Mouse (Mus musculus) left cerebral cortex, postnatal 25 days (tissue): ENCODE data around the gene Gm4070. TPM values are rescaled to one million over a fixed set of nuclear protein-coding genes. Genes with fewer than 3 reads are reported as not detected.
"Not testable (repeated sequence)": the region's sequence is repeated elsewhere in the genome, so short reads cannot be mapped to it uniquely, and the experiment has no call there.

Experiments used
- DNase-seq, 2 experiments: peaks; one replicate each; pipeline ENCODE4 v3.0.0; 2022; ENCODE audit warnings: low spot score in 2 of 2, mixed read lengths in 1 of 2
- intact Hi-C: fragments of 180-260 bp; cut with DNase I; formaldehyde crosslinking; loops from one replicate; pipeline ENCODE4 v1.15.1; 2025
- total RNA-seq, 2 experiments: library from RNA; stranded (reverse); gene quantifications; 2 replicates each; pipeline ENCODE4 v1.2.3; 2021

Gene Gm4070
- 1 to 10 TPM in 1 of 2 experiments, under 1 TPM in 1; 0.92 to 1.1 TPM for total RNA-seq

GRCm38 (mm10) chr7:105953812-105954211, at the start of gene Gm4070:
Gene Gm4070 (minus strand): TSS chr7:105953967.
- intact Hi-C loops: not testable (repeated sequence)
- peak in 1 of 2 experiments; percentile 0 for DNase-seq

- intact Hi-C loops, DNase-seq: not testable (repeated sequence)
Measured at GRCm38 (mm10) chr7:105954540-105954939, 773 bp upstream of the Gm4070 start.

GRCm38 (mm10) chr7:105952408-105952807, 1.4 kb downstream of the Gm4070 start:
- DNase-seq, intact Hi-C loops: not testable (repeated sequence)

- intact Hi-C loops, DNase-seq: not testable (repeated sequence)
Measured at GRCm38 (mm10) chr7:105945238-105945637, 8.5 kb downstream of the Gm4070 start.

GRCm38 (mm10) chr7:105932132-105932531, 21.6 kb downstream of the Gm4070 start:
- DNase-seq, intact Hi-C loops: not testable (repeated sequence)

- intact Hi-C loops, DNase-seq: not testable (repeated sequence)
Measured at GRCm38 (mm10) chr7:105883588-105884336, 70.0 kb downstream of the Gm4070 start.

GRCm38 (mm10) chr7:105879717-105880484, 73.9 kb downstream of the Gm4070 start:
- intact Hi-C loops: not testable (repeated sequence)

GRCm38 (mm10) chr7:105855718-105856560, 97.8 kb downstream of the Gm4070 start:
- intact Hi-C loops, DNase-seq: not testable (repeated sequence)

More at GRCm38 (mm10) chr7:105879717-105880484, 73.9 kb downstream of the Gm4070 start:
- DNase-seq: not testable (repeated sequence)

Other genes starting within 250 kb of the Gm4070 start
- gene Ilk, start 217.4 kb downstream of the Gm4070 start, total RNA-seq: 10 to 100 TPM; 75.7 to 77.6 TPM
- 10 to 100 TPM; 11.0 to 12.6 TPM for gene Rrp8, start 216.6 kb downstream of the Gm4070 start, total RNA-seq
- 100 to 1,000 TPM; 116 to 119 TPM for gene Taf10, start 209.6 kb downstream of the Gm4070 start, total RNA-seq
- gene Tpp1, start 201.7 kb downstream of the Gm4070 start, total RNA-seq: 10 to 100 TPM; 54.2 to 60.3 TPM
- 10 to 100 TPM; 10.9 to 11.3 TPM for gene Dchs1, start 166.3 kb downstream of the Gm4070 start, total RNA-seq
- 100 to 1,000 TPM in 1 of 2 experiments, 10 to 100 TPM in 1; 98.3 to 105 TPM for gene Mrpl17, start 142.9 kb downstream of the Gm4070 start, total RNA-seq